Mouse (Mus musculus) spleen, postnatal 10 days (tissue): Measurements from ENCODE around the gene Hoxd13.

Experiments used
- DNase-seq, 2 experiments: peaks; one replicate each; pipeline ENCODE4 v3.0.0; 2021 to 2022; ENCODE audit warnings: low spot score in 2 of 2

Gene Hoxd13

DNA sequence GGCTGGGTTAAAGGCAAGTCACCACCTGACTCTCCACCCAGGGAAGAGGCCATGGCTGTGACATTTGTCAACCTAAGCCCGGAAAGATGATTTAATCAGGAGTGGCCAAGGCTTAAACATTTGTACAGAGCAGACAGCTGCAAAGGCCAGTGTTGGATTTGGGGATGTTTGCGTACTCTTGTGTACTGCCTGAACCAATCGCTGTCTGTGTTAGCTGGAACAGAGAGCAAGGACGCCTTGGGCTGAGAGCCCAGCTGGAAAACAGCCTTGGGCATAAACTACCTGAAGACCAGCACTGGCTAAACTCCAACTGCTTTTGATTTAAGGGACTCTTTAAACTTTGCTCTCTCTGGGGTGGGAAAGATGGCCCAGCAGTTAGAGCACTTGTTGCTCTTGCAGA lies 40.6 kb downstream of the Hoxd13 start:
- DNase-seq: no peak

DNA sequence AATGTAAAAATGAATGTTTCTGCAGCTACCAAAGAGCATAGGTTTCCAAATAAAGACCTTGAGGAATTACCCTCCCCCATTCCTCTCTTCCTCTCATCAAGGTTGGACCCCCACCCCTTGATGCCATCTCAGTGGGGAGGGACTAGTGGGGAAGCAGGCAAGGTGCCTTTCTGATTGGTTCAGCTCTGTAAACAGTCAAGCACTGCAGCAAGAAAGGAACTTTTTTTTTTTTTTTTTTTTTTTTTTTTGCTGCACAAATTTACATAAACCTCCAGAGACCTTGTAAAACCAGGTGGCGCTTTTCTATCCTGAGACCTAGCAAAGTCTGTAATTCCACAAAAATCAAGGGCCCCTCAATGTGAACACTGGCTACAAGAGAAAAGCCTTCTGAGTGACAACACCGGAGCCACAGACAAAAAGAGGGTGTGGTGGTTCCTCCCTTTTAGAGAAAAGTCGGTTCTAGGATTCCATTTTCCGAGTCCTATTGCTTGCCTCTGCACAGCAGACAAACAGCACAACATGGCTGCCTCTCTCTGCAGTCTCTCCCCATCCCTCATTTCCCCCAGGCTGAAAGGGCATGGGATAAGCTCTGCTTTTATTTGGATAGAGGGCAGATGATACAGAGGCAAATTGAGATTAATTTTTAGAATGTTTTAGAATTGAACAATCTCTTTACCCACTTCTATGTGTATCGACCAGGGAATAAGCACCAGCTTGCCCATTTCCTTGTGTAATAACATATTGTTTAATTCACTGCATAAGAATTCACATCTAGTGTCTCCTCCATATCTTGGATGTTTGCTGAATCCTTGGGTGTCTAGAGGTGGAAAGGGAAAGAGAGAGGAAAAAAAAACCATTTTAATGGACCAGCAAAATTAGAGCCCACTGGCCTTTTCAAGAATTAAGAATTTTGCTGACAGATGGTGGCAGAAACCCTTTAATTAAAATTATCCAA lies 41.6 kb downstream of the Hoxd13 start:
- no peak for DNase-seq

DNA sequence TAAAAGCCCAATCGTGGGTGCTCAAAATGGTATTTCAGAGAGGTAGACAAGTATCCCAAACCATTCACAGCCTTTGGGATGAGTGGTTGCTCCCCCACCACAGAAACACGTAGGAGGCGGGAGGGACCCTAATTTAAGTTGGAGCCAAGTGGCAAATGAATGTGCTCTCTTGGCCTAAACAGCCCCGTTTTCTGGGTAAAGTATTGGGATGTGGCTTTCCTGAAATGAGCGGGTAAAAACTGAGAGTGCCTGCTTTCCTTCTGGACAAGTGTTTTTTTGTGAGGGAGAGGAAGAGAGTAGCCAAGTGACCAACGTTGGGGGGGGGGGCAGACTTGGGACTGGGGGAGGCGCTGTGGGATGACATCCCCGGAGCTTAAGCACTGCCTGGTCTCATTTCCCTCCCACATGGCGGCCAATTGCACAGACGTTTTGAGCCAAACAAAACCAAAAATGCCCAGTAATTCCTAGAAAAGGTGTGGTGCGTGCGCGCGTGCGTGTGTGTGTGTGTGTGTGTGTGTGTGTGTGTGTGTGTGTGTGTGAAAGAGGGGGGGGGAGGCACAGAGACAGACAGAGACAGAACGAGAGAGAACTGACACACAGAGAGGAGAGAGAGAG lies 42.9 kb downstream of the Hoxd13 start:
- no peak for DNase-seq

DNA sequence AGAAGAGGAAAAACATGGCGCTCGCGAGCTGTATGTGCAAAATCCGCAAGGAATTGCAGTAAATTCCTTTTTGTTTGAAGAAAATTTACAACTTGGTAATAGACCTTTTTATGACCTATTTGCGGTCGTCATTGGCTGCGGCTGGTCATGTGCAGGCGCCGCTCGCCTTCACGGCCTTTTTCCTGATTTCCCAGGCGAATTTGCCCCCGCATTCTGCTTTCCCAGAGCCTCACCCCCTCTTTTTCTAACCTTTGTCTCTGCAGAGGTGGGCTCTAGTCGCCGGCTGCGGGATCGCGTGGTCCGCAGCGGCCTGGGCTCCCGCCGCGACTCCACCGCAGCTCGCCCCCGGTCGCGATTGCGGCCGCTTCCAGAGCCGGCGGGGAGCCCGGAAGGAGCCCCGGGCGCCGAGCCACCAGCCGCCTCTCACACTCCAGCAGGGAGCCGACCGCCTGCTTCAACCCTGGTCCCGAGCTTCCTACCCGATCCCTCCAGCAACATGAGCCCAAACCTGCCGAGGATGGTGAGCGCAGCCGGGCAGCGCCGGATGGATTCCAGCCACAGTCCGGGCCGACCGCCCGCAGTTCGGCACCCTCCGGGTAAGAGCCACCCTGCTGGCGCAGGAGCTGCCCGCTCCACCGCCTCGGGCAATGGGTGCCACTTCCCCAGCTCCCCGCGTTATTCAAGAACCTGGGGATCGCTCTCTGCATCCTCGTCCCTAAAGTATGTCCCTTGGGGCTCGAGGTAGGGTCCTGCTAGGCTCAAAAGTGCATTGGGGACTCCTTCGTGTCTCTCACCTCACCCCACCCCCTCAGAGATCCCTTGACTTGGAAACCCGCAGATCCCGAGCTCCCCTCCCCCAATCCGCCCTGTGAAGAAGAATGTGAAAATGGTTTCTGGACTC lies 43.9 kb downstream of the Hoxd13 start, which contains the start of the genes Hoxd3 and Hoxd4:
Gene Hoxd3, plus strand, starts transcription at position 207 of the 901 bp plus-strand sequence.
Gene Hoxd4, plus strand, starts transcription at position 209 of the 901 bp plus-strand sequence.
- no peak for DNase-seq

DNA sequence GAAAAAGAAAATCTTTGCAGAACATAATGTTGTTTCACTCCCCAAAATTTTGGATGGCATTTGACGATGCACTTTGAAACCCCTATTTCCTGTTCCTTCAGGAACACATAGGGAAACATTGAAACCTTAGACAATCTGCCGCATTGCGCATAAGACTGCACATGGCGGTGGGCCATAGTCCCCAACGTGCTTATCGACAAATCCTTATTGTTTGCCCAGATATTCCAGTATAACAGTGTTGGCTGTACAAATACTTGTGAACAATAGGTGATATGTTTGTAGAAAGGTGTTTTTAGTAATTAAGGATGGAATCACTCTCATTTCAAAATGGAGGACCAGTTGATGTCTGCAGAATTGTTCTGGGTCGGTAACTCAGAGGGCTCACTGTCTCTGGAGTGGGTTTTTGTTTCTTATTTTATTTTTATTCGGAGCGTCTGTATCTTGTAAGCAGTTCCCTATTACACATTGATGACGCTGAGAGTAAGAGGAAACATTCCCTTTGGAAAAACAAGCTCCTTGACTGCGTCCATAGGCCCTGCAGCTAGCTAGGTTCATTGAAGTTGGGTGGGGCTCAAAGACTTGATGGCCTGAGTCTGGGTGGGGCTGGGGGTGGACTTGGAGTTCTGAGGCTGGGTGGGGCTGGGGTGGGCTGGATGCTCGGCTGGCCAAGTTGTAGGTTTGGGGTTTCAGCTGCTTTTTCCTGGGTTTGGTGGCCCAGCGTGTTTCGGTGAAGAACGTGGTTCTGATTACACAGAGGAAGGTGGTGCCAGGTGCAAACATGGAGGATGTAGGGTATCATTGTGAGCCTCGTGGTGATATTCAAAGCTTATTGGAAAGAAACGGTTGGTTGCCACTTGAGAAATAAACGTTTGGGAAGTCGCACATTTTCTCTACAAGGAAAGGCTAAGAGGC lies 45.4 kb downstream of the Hoxd13 start:
- no peak for DNase-seq

DNA sequence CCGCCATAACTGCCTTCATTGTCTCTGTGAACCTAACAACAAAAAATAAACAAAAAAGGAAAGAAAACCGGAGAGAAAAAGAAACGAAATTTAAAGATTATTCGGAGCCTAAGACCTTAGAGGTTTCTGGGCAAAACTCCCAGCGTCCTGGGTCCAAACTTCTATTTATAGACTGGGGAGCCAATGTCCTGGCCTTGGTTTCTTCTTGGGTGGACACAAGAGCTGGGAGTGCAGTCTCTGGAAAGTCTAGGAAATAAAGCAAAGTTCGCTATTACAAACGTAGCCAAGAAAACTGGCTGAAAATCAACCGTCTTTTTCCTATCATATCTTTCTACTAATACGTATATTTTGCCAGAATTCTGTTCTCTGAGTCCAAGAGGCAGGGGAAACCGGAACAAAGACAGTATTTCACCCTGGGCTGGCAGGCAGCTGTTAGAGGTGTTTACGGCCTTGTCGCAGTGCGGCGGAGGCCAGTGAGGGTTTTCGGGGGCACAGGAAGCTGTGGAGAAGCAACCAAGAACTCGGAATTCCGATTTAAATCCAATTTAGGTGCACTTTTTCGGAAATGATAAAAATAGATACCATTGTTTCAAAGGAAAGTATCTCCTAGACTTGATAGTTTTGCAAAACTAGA lies 46.2 kb downstream of the Hoxd13 start:
- DNase-seq: no peak

DNA sequence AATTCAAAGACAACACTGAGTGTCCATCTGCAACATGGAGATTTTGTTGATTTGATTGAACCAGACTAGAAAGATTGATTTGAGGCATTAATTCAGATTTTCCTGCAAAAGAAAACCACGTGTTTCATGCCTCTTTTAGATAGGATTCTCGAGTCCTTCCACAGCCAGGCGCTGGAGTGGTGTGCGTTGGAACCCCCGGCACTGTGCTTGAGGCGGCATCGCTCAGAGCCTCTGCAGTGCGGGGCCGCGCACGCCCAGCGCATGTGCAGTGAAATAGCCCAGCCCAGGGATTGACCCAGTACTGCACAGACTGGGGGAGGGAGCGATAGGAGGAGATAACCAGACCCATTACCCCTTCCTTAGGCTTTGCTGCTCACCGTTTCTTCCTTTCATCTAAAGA lies 46.8 kb downstream of the Hoxd13 start:
- DNase-seq: no peak

DNA sequence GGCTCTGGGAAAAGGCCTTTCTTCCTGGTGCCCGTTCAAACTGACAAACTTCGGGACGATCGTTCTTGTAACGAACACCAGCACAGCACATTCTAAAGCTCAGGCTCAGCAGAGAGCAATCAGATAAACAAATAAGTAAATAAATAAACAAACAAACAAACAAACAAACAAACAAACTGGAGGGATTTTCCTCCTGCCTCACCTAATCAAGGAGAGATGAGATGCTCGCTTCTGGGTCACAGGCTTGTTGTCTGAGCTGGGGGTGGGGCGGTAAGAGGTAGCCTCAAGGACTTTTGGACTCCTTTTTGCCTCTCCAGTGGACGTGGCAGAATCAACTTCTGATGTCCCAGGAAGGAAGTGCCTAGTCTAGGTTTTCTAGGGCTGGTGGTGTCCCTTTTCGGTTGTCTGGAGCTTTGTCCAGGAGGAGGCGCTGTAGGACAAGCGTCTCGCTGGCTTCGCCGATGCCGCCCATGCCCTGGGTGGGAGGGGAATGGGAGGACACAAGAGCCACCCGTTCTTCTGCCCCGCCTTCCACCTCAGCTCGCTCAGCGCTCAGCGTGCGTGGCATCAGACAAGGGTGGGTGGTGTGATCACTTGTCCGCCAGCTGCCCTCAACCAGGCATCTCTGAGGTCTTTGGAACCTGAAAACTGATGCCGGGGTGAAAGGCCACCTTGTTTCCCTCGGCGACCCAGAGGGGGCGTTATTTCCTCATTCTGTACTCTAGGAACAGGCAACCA lies 47.6 kb downstream of the Hoxd13 start:
- DNase-seq: peak; percentile 38 to 80

DNA sequence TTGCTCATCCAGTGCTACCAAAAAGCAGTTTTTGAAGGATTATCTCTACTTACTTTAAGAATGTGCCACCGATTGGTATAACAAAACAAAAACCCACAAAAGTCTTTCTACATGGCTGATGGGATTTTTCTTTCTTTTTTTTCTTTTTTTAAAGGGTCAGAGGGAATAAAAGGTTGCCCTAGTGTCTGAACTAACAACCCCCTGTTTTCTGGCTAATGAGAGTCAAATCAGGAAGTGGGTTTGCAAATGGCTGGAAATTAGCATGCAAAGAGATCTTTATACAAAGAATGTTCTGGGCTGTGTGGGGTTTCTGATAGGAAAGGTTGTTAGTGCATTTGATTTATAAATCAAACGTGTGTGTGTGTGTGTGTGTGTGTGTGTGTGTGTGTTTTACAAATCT lies 52.3 kb downstream of the Hoxd13 start:
- no peak for DNase-seq

DNA sequence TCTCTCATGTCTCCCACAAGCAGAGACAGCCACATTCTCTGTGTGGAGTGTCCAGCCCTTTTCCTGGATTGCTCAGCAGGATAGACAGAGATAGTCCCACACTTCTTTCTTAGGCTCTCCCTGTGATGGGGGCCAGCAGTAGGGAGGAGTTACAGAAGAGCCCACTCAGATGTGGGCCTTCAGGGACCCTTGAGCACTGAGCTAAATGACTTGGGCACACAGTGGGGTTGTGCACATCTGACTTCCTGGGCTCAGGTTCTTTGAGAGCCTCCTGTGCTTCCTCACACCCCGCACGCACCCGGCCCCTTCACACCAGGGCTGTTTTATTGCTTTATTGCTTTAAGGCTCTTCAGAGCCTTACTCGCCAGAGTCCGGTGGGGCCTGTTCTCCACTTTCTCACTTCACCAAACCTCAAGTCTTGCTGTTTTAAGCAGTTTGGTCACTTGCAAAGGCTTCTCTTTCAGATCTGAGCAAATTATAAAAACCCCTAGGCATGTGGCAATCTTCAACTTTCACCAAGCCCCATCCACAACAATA lies 52.9 kb downstream of the Hoxd13 start:
- no peak for DNase-seq
